Mouse (Mus musculus) forebrain, embryonic 16.5 days (tissue): ENCODE data around the gene Ppm1g. TPM values are rescaled to one million over a fixed set of nuclear protein-coding genes. Genes with fewer than 3 reads are reported as not detected.
A peak's percentile ranks its signal among the peaks of the same experiment; 100 is the strongest.

ENCODE experiments used
- ATAC-seq: fragments of 200-750 bp; cut with Nextera tagmentation; 2 replicates; pipeline ENCODE4 v1.8.0; 2017; ENCODE audit warnings: mild to moderate bottlenecking, moderate library complexity
- H3K27ac ChIP-seq: fragments of 300-500 bp; sonication (generic); 2 replicates; pipeline ENCODE4 v1.5.1; 2014; ENCODE audit warnings: low read length, control low read depth
- H3K27me3 ChIP-seq: fragments of 300-500 bp; sonication (generic); replicated peaks from 2 replicates; pipeline ENCODE4 v1.6.1; 2014; ENCODE audit warnings: low read length; ENCODE audit not compliant: control insufficient read depth, insufficient read depth
- H3K36me3 ChIP-seq: fragments of 300-500 bp; sonication (generic); 2 replicates; pipeline ENCODE4 v1.6.1; 2014; ENCODE audit not compliant: control insufficient read depth, insufficient read depth
- H3K4me1 ChIP-seq: fragments of 300-500 bp; sonication (generic); replicated peaks from 2 replicates; pipeline ENCODE4 v1.6.1; 2014; ENCODE audit warnings: low read length; ENCODE audit not compliant: control insufficient read depth, insufficient read depth
- H3K4me2 ChIP-seq: fragments of 300-500 bp; sonication (generic); 2 replicates; pipeline ENCODE4 v1.6.1; 2014; ENCODE audit warnings: mild to moderate bottlenecking, low read length, control low read depth
- H3K4me3 ChIP-seq: fragments of 300-500 bp; sonication (generic); replicated peaks from 2 replicates; pipeline ENCODE4 v1.5.1; 2014; ENCODE audit warnings: mild to moderate bottlenecking, low read length, control low read depth
- H3K9ac ChIP-seq: fragments of 300-500 bp; sonication (generic); replicated peaks from 2 replicates; pipeline ENCODE4 v1.6.1; 2014; ENCODE audit warnings: low read depth, low read length, control low read depth
- H3K9me3 ChIP-seq: fragments of 300-500 bp; sonication (generic); 2 replicates; pipeline ENCODE4 v1.6.1; 2016; ENCODE audit warnings: low read length; ENCODE audit not compliant: control insufficient read depth
- WGBS: fragments of 180-500 bp; shearing (Covaris S2); extraction: QIAGEN DNeasy Blood & Tissue Kit; methylation state at CpG from one replicate; pipeline ENCODE4 v1.1.7; 2014; 5-methylcytosine and 5-hydroxymethylcytosine counted together
- polyA plus RNA-seq: library from polyadenylated mRNA; unstranded; fragments of >200 nt; fragmentation: Nextera tagmentation; extraction: Ambion mirVana; gene quantifications from 2 replicates; pipeline ENCODE4 v1.2.1, GENCODE M21; 2015

Gene Ppm1g
- polyA plus RNA-seq, 1 experiment from 2014 or later, result 175 TPM

GRCm38 (mm10) chr5:31183678-31184077 lies 36.8 kb downstream of the Ppm1g start:
- H3K27me3 ChIP-seq, result no peaks in the 10 kb centered on the region
- H3K4me2 ChIP-seq, result no peak overlapping the region
- no peak overlapping the region for H3K4me3 ChIP-seq
- H3K36me3 ChIP-seq, result peaks cover 19% of the 10 kb centered on the region; the same call in 1 of the 2 replicates
- no peak overlapping the region for H3K27ac ChIP-seq
- WGBS, result 63% methylated on average over 4 of the region's 4 CpGs
- no peaks in the 10 kb centered on the region for H3K9me3 ChIP-seq
- no peak for ATAC-seq
- H3K9ac ChIP-seq, result no peak overlapping the region
- peaks cover 8% of the 10 kb centered on the region for H3K4me1 ChIP-seq

DNA sequence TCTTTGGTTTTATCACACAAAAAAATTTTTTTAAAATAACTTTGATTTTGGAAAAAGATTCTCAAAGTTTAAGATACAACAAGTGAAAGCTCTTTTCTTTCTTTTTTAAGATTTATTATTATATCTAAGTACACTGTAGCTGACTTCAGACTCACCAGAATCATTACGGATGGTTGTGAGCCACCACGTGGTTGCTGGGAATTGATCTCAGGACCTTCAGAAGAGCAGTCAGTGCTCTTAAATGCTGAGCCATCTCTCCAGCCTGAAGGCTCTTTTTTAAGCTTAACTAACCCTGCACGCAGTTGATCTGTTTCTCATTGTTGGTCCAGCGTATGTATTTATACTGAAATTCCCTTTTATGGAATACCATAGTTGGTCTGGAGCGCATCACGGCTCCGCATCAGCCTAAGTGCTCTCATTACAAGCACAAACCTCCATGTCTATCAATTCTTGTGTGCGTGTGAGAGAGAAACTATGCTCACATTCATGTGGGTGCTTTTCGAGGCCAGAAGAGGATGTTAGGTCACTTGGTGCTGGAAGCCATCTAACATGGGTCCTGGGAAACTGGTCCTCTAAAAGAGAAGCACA lies 39.2 kb downstream of the Ppm1g start:
- Histone ChIP-seq H3K4me1 (peaks cover 12% of the 10 kb centered on the region), H3K4me3 (no peak overlapping the region), H3K9ac (no peak overlapping the region), H3K27me3 (no peaks in the 10 kb centered on the region), H3K4me2 (no peak overlapping the region), H3K27ac (no peak overlapping the region), H3K36me3 (no peaks in the 10 kb centered on the region), H3K9me3 (no peaks in the 10 kb centered on the region)
- ATAC-seq, result no peak
- WGBS, result 94% methylated on average over 9 of the region's 9 CpGs

DNA sequence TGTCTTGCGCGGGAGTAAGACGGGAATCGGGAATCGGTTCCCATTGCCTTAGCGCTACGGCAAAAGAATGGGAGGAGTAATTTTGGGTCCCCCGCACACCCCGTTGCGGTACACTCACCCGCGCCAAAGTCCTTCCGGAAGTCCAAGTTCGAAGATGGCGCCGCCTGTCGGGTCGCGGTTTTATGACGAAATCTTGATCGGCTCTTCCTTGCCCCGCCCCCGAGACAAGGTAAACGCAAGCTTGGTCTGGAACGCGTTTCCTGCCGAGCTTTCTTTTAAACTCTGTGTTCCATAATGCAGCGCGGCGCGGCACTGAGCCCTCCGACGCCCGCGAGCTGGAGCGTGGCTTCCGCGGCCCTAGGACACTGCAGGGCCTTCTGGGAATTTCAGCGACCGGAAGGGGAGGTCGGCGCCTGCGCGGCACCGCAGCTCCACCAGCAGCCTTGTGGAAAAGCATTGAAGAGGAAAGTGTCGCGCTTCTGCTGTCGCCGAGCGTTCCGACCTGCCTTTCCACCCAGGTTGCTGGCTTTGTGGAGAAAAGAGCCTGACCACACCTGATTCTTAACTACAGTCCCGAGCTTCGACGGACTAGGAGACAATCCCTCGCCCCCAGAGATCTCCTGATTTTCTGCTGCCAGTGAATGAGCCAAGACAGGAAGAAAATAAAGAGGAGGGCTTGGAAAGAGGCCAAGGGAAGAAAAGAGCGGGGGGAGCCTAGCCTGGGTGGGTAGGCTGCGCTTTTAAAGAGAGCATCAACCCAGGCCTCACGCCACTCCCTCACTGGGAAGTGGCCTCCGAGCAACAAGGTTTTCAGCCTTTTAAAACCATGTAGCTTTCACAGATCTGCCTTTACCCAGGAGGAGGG lies 40.5 kb downstream of the Ppm1g start, which contains the start of the genes Gm29609 and Gtf3c2:
Gm29609 (minus strand) TSS at position 146 of the 865 bp plus-strand sequence.
Gtf3c2 (minus strand) TSS at position 379 of the 865 bp plus-strand sequence.
- peak; percentile 99 for ATAC-seq
- Histone ChIP-seq H3K4me3 (peak within 1 kb of the TSS; percentile 64), H3K27me3 (no peaks in the 10 kb centered on the region), H3K27ac (peak within 1 kb of the TSS; percentile 99), H3K9ac (peak within 1 kb of the TSS; percentile 84), H3K36me3 (no peaks in the 10 kb centered on the region), H3K4me1 (peaks cover 12% of the 10 kb centered on the region), H3K4me2 (peak within 1 kb of the TSS; percentile 76), H3K9me3 (no peaks in the 10 kb centered on the region)
- under 1% methylated on average over 59 of the region's 59 CpGs for WGBS

DNA sequence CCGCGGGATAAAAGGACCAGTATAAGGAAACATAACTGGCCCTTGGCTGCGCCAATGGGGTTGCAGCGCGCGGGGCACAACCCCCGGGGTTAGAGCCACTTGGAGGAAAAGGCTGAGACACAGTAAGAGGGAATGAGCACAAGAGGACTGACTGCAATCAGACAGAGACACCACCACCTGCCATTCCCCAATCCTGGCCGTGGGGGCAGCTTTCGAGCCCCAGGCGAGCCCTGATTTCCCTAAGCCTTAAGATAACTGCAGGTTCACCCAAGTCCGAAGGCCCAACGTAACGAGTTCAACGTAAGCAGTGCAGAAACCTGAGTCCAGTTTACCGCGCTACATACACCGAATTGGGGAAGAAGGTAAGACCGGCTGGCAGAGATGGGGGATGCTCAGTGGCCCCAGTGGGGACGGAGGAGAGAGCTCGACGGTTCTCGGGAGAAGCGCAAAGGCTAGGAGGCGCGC lies 41.2 kb downstream of the Ppm1g start:
- Histone ChIP-seq H3K4me3 (peak overlapping the region; percentile 64), H3K36me3 (no peaks in the 10 kb centered on the region; the same call in 1 of the 2 replicates), H3K27me3 (no peaks in the 10 kb centered on the region), H3K4me2 (peak overlapping the region; percentile 76), H3K9ac (peak overlapping the region; percentile 84), H3K4me1 (peaks cover 12% of the 10 kb centered on the region), H3K27ac (peak overlapping the region; percentile 99), H3K9me3 (no peaks in the 10 kb centered on the region)
- peak; percentile 60 for ATAC-seq
- under 1% methylated on average over 25 of the region's 25 CpGs for WGBS

- no peak overlapping the region for H3K9ac ChIP-seq
- 94% methylated on average over 4 of the region's 4 CpGs for WGBS
- no peaks in the 10 kb centered on the region for H3K4me1 ChIP-seq
- no peaks in the 10 kb centered on the region for H3K9me3 ChIP-seq
- ATAC-seq, result no peak
- peaks cover 61% of the 10 kb centered on the region for H3K36me3 ChIP-seq
- H3K4me2 ChIP-seq, result no peak overlapping the region
- H3K27me3 ChIP-seq, result no peaks in the 10 kb centered on the region
- H3K4me3 ChIP-seq, result no peak overlapping the region
- H3K27ac ChIP-seq, result no peak overlapping the region
Measured at GRCm38 (mm10) chr5:31168630-31169029, 51.9 kb downstream of the Ppm1g start.

- 90% methylated on average over 1 of the region's 1 CpGs for WGBS
- no peak overlapping the region for H3K4me3 ChIP-seq
- H3K27ac ChIP-seq, result no peak overlapping the region
- H3K36me3 ChIP-seq, result peaks cover 48% of the 10 kb centered on the region
- H3K4me2 ChIP-seq, result no peak overlapping the region
- no peaks in the 10 kb centered on the region for H3K4me1 ChIP-seq
- ATAC-seq, result no peak
- H3K9ac ChIP-seq, result no peak overlapping the region
- H3K9me3 ChIP-seq, result no peaks in the 10 kb centered on the region
- no peaks in the 10 kb centered on the region for H3K27me3 ChIP-seq
Measured at GRCm38 (mm10) chr5:31164878-31165277, 55.6 kb downstream of the Ppm1g start.

DNA sequence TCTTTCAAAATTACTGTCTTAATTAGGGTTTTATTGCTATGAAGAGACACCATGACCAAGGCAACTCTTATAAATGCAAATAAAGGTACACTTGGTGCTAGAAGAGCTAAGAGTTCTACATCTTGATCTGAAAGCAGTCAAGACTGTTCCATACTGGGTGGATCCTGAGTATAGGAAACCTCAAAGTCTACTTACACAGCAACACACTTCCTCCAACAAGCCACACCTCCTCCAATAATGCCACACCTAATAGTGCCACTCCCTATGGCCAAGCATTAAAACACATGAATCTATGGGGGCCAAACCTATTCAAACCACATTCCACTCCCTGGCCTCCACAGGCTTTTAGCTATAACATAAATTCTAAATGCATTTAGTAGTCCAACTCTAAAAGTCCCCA lies 58.0 kb downstream of the Ppm1g start:
- Histone ChIP-seq H3K36me3 (peaks cover 52% of the 10 kb centered on the region), H3K27ac (no peak overlapping the region)
- ATAC-seq, result no peak

DNA sequence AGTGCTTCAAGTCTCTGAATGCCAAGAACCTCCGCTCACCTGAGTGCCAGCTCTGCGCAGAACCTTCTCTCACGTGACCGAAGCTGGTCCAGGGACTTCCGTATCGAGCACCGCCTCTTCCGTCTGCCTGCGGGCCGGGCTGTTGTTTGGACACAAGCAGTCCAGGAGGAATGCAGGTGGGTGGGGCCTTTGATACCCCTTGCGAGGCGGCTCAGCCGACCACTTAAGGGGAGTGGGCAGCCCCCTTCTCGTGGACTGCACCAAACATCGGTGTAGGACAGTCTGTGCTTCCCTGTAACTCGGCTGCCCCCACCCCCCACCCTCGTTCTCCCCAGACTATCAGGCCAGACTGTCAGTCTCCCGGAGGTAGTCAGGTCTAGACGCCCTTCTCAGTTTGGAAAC lies 66.3 kb downstream of the Ppm1g start, which contains the start of gene Mpv17:
Mpv17 (minus strand) TSS at position 100 of the 402 bp plus-strand sequence.
- Histone ChIP-seq H3K4me2 (peak within 1 kb of the TSS; percentile 91), H3K9me3 (no peaks in the 10 kb centered on the region), H3K36me3 (peaks cover 19% of the 10 kb centered on the region), H3K4me3 (peak within 1 kb of the TSS; percentile 75), H3K27me3 (no peaks in the 10 kb centered on the region), H3K9ac (peak within 1 kb of the TSS; percentile 77), H3K27ac (peak within 1 kb of the TSS; percentile 43; the same call in 1 of the 2 replicates), H3K4me1 (peaks cover 14% of the 10 kb centered on the region)
- ATAC-seq, result peak; percentile 95
- WGBS, result 0% methylated on average over 19 of the region's 19 CpGs

More for the DNA sequence above, 58.0 kb downstream of the Ppm1g start:
- no peaks in the 10 kb centered on the region for H3K27me3 ChIP-seq
- H3K9me3 ChIP-seq, result no peaks in the 10 kb centered on the region
- no peaks in the 10 kb centered on the region for H3K4me1 ChIP-seq
- H3K4me3 ChIP-seq, result no peak overlapping the region
- no peak overlapping the region for H3K9ac ChIP-seq
- no peak overlapping the region for H3K4me2 ChIP-seq

- ATAC-seq, result peak; percentile 32
- 32% methylated on average over 6 of the region's 6 CpGs for WGBS
- peak overlapping the region; percentile 75 for H3K4me3 ChIP-seq
- peaks cover 14% of the 10 kb centered on the region for H3K4me1 ChIP-seq
- peaks cover 15% of the 10 kb centered on the region for H3K36me3 ChIP-seq
- H3K9ac ChIP-seq, result peak overlapping the region; percentile 77
- H3K4me2 ChIP-seq, result peak overlapping the region; percentile 91
- peak overlapping the region; percentile 26; the same call in 1 of the 2 replicates for H3K27ac ChIP-seq
- no peaks in the 10 kb centered on the region for H3K27me3 ChIP-seq
- H3K9me3 ChIP-seq, result no peaks in the 10 kb centered on the region
Measured at GRCm38 (mm10) chr5:31153516-31154151, 66.9 kb downstream of the Ppm1g start.
